20 mouse cellular contexts compared by ENCODE assay signal in genomic region chr5:146199540-146199939, GRCm38 (mm10). TPM values are rescaled to one million over a fixed set of nuclear protein-coding genes. Genes with fewer than 3 reads are reported as not detected.
A peak's percentile ranks its signal among the peaks of the same experiment; 100 is the strongest.
DNase-seq lines count a peak whose midpoint lies in the region; ATAC-seq and TF ChIP-seq lines count a peak whose summit lies in the region.
"Had no signal": no experiment of that assay in that cellular context is flagged by ENCODE, and none has a peak within 500 bp of the region (broad histone marks: within the 10 kb centered on the region; RNA-seq: fewer than 3 reads in every experiment).

No protein-coding gene starts in this region.

- no peak overlapping the region for H3K4me2 ChIP-seq in lung, postnatal 0 days (replicated peaks; ENCODE audit: low read depth, low read length)
- H3K4me2 ChIP-seq: limb, embryonic 15.5 days; lung, embryonic 14.5 days; midbrain, embryonic 11.5 days had no signal

- peak; percentile 19 for DNase-seq in kidney, adult 2 months
- DNase-seq in kidney, adult 18-20 months, result no peak
- no peak for DNase-seq in lung, postnatal 0 days (ENCODE audit: low spot score)
- no peak for DNase-seq in lung, adult 2 months
- DNase-seq in ZHBTc4 (ENCODE audit: low read depth, low spot score), result peak; percentile 53
- no peak for DNase-seq in yolk sac, embryonic 10.5 days (ENCODE audit: low spot score)
- DNase-seq: adrenal gland, adult 8-10 months; cerebellum, adult 8-10 months; gastrocnemius, postnatal 14 days; heart, postnatal 10 days; lung, embryonic 14.5 days; lung, postnatal 4 days; thymus, postnatal 14 days had no signal

- 60% methylated on average over 2 of the region's 2 CpGs for WGBS in kidney, adult 2 months
- WGBS in lung, postnatal 0 days, result 67% methylated on average over 2 of the region's 2 CpGs
- 60% methylated on average over 2 of the region's 2 CpGs for WGBS in lung, adult 2 months

- no peaks in the 10 kb centered on the region for H3K9me3 ChIP-seq in lung, postnatal 0 days (ENCODE audit: low read length)
- H3K9me3 ChIP-seq: limb, embryonic 15.5 days had no signal

- peaks cover 20% of the 10 kb centered on the region for H3K4me1 ChIP-seq in kidney, adult 2 months (ENCODE audit: control insufficient read depth, insufficient read depth, low read length)
- H3K4me1 ChIP-seq in lung, postnatal 0 days (ENCODE audit: insufficient read depth, low read depth, low read length), result no peaks in the 10 kb centered on the region
- no peaks in the 10 kb centered on the region for H3K4me1 ChIP-seq in lung, adult 2 months (ENCODE audit: control insufficient read depth, insufficient read depth, low read length)
- H3K4me1 ChIP-seq: embryonic facial prominence, embryonic 10.5 days; limb, embryonic 15.5 days had no signal

- TF ChIP-seq EP300 in lung, postnatal 0 days (IDR thresholded peaks at IDR 0.05), result no peak

- H3K27me3 ChIP-seq in kidney, adult 2 months (replicated peaks; ENCODE audit: control insufficient read depth, insufficient read depth, low read length), result no peaks in the 10 kb centered on the region
- no peaks in the 10 kb centered on the region for H3K27me3 ChIP-seq in lung, postnatal 0 days (replicated peaks; ENCODE audit: insufficient read depth, low read length)
- H3K27me3 ChIP-seq: limb, embryonic 15.5 days had no signal

- TF ChIP-seq POLR2A in kidney, adult 2 months (IDR thresholded peaks at IDR 0.05; ENCODE audit: low read depth, low read length), result no peak
- no peak for TF ChIP-seq POLR2A in lung, adult 2 months (IDR thresholded peaks at IDR 0.05; ENCODE audit: borderline replicate concordance, extremely low read depth, low read depth, low read length)

- no peak overlapping the region for H3K4me3 ChIP-seq in kidney, adult 2 months (ENCODE audit: insufficient read depth, low read depth, low read length)
- no peak overlapping the region for H3K4me3 ChIP-seq in lung, postnatal 0 days (ENCODE audit: low read depth, low read length)
- H3K4me3 ChIP-seq in lung, adult 2 months (replicated peaks; ENCODE audit: extremely low read depth, low read depth, low read length), result no peak overlapping the region
- H3K4me3 ChIP-seq: embryonic facial prominence, embryonic 10.5 days; limb, embryonic 15.5 days had no signal

- TF ChIP-seq CTCF in kidney, adult 2 months (conservative IDR thresholded peaks at IDR 0.05; ENCODE audit: insufficient read depth, insufficient read length, low read depth, low read length), result no peak
- TF ChIP-seq CTCF in lung, postnatal 0 days (IDR thresholded peaks at IDR 0.05), result peak; percentile 10; the same call in 1 of the 2 replicates
- no peak for TF ChIP-seq CTCF in lung, adult 2 months (IDR thresholded peaks at IDR 0.05; ENCODE audit: insufficient read depth, low read length)

- ATAC-seq in lung, postnatal 0 days, result no peak
- ATAC-seq in activated CD4-positive, CD25-positive, alpha-beta regulatory T cell, adult 4 months, result no peak

- H3K9ac ChIP-seq in lung, postnatal 0 days (replicated peaks; ENCODE audit: low read depth), result no peak overlapping the region
- H3K9ac ChIP-seq: limb, embryonic 15.5 days; lung, embryonic 14.5 days had no signal

- peaks cover 5% of the 10 kb centered on the region for H3K36me3 ChIP-seq in kidney, adult 2 months (ENCODE audit: control insufficient read depth, insufficient read depth, low read length)
- peaks cover 12% of the 10 kb centered on the region; the same call in 1 of the 2 replicates for H3K36me3 ChIP-seq in lung, postnatal 0 days (ENCODE audit: insufficient read depth, low read length)

- peak overlapping the region; percentile 99 for H3K27ac ChIP-seq in kidney, adult 2 months (ENCODE audit: insufficient read depth, low read depth, low read length)
- H3K27ac ChIP-seq in lung, postnatal 0 days (ENCODE audit: low read length), result no peak overlapping the region
- H3K27ac ChIP-seq: embryonic facial prominence, embryonic 10.5 days; limb, embryonic 15.5 days had no signal

RNA-seq across cellular contexts. Expression of gene 1700001J03Rik, which starts 14.4 kb away (rescaled TPM):
- polyA plus RNA-seq in kidney, adult 2 months (2012; rRNA removed), result 1.7 and 2.1 TPM in 2 replicates
- 0.36 TPM in 1 of 2 replicates, not detected in the other for polyA plus RNA-seq in lung, postnatal 0 days (2015; fragmentation: Nextera tagmentation; extraction: Ambion mirVana)
- 0.85 and 0.92 TPM in 2 replicates for polyA plus RNA-seq in lung, adult 2 months (2012; rRNA removed)
- under 1 TPM; 0.44 to 0.93 TPM for polyA plus RNA-seq in activated CD4-positive, CD25-positive, alpha-beta regulatory T cell, adult 4 months (2017; shearing (Covaris generic))
- polyA plus RNA-seq: embryonic facial prominence, embryonic 10.5 days; hindbrain, embryonic 11.5 days; limb, embryonic 15.5 days; lung, embryonic 14.5 days; midbrain, embryonic 11.5 days had no signal

RNA-seq across cellular contexts. Expression of gene Rnf6, which starts 21.8 kb away (rescaled TPM):
- polyA plus RNA-seq in kidney, adult 2 months (2012; rRNA removed), result 34.8 and 36.2 TPM in 2 replicates
- polyA plus RNA-seq in lung, postnatal 0 days (2015; fragmentation: Nextera tagmentation; extraction: Ambion mirVana), result 42.6 and 44.9 TPM in 2 replicates
- polyA plus RNA-seq in lung, adult 2 months (2012; rRNA removed), result 15.7 and 25.9 TPM in 2 replicates
- polyA plus RNA-seq in activated CD4-positive, CD25-positive, alpha-beta regulatory T cell, adult 4 months (2017; shearing (Covaris generic)), result 10 to 100 TPM; 81.0 to 81.9 TPM

RNA-seq across cellular contexts. Expression of gene Gm6309, which starts 29.0 kb away (rescaled TPM):
- not detected in 2 replicates for polyA plus RNA-seq in kidney, adult 2 months (2012; rRNA removed)
- not detected in 2 replicates for polyA plus RNA-seq in lung, postnatal 0 days (2015; fragmentation: Nextera tagmentation; extraction: Ambion mirVana)
- polyA plus RNA-seq in lung, adult 2 months (2012; rRNA removed), result not detected in 2 replicates
- not detected for polyA plus RNA-seq in activated CD4-positive, CD25-positive, alpha-beta regulatory T cell, adult 4 months (2017; shearing (Covaris generic))
- polyA plus RNA-seq: embryonic facial prominence, embryonic 10.5 days; forebrain, embryonic 11.5 days; hindbrain, embryonic 11.5 days; limb, embryonic 15.5 days; lung, embryonic 14.5 days; midbrain, embryonic 11.5 days; small intestine, adult 2 months had no signal

RNA-seq across cellular contexts. Expression of gene Cdk8, which starts 31.5 kb away (rescaled TPM):
- 34.5 and 38.4 TPM in 2 replicates for polyA plus RNA-seq in kidney, adult 2 months (2012; rRNA removed)
- 12.1 and 12.4 TPM in 2 replicates for polyA plus RNA-seq in lung, postnatal 0 days (2015; fragmentation: Nextera tagmentation; extraction: Ambion mirVana)
- polyA plus RNA-seq in lung, adult 2 months (2012; rRNA removed), result 28.4 and 33.8 TPM in 2 replicates
- polyA plus RNA-seq in activated CD4-positive, CD25-positive, alpha-beta regulatory T cell, adult 4 months (2017; shearing (Covaris generic)), result 10 to 100 TPM; 12.5 to 19.0 TPM

RNA-seq across cellular contexts. Expression of gene Gm5565, which starts 39.2 kb away (rescaled TPM):
- polyA plus RNA-seq in kidney, adult 2 months (2012; rRNA removed), result not detected in 2 replicates
- not detected in 2 replicates for polyA plus RNA-seq in lung, postnatal 0 days (2015; fragmentation: Nextera tagmentation; extraction: Ambion mirVana)
- not detected in 2 replicates for polyA plus RNA-seq in lung, adult 2 months (2012; rRNA removed)
- polyA plus RNA-seq in activated CD4-positive, CD25-positive, alpha-beta regulatory T cell, adult 4 months (2017; shearing (Covaris generic)), result not detected
- polyA plus RNA-seq: embryonic facial prominence, embryonic 10.5 days; forebrain, embryonic 11.5 days; hindbrain, embryonic 11.5 days; limb, embryonic 15.5 days; lung, embryonic 14.5 days; midbrain, embryonic 11.5 days; small intestine, adult 2 months had no signal

Comparison
In these comparisons a context has a peak if more than half of its experiments do, and no peak if none do; other contexts are left out.
1. DNase-seq: peak in kidney, adult 2 months (single experiment) and ZHBTc4 (single experiment); none in kidney, adult 18-20 months (single experiment), lung, postnatal 0 days (single experiment), lung, adult 2 months (single experiment) and yolk sac, embryonic 10.5 days (single experiment).